Mouse (Mus musculus) thymus, postnatal 10 days (tissue): ENCODE results near the gene Prickle2.

Source experiments
- DNase-seq, 2 experiments: peaks; one replicate each; pipeline ENCODE4 v3.0.0; 2021; ENCODE audit warnings: low spot score in 2 of 2

Gene Prickle2

GRCm38 (mm10) chr6:92706145-92706466, at the start of gene Prickle2:
Gene Prickle2, minus strand, starts transcription at chr6:92706155.
- DNase-seq = peak in 1 of 2 experiments; percentile 3

GRCm38 (mm10) chr6:92752737-92753136, 46.8 kb upstream of the Prickle2 start:
- DNase-seq = no peak

- DNase-seq = no peak
These were observed 43.5 kb upstream of the Prickle2 start for GRCm38 (mm10) chr6:92749420-92749819.

DNA sequence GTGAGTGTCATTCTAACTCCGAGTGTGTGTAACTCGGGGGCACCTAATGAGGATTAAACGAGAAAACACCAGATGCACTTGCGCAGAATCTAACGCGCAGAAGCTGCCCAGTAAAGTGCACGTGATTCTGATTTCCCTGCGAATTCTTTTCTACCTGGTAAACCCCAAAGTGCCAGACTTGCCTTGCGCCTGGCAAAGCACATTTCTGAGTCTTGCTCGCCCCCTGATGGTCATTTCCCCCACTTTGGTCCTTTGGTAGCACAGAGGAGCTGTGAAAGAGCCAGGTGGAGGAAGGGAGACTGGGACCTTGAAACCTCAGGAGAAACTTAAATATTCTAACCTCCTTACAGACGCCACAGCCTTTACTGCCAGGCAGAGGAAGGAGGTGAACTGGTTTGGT, 37.6 kb upstream of the Prickle2 start:
- peak in 1 of 2 experiments; percentile 4 for DNase-seq

GRCm38 (mm10) chr6:92737116-92737515, 31.2 kb upstream of the Prickle2 start:
- DNase-seq = no peak

DNA sequence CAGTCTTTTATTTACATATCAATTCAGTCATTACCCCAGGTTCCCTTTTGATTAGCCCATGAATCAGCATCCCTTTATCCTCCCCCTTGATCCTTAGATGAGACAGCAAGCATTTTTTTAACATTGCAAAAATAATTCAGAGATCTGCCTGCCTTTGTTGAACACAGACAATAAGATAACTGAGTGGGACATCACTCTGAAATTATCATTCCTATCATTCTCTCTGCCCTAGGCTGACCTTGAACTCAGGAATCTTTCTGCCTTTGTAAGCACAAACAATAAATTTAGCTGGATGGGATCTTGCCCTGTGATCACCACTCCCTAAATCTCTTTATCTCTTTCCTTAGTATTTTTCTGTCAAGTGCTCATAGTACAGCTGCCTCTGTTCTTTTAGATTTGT, 27.7 kb upstream of the Prickle2 start:
- no peak for DNase-seq

DNA sequence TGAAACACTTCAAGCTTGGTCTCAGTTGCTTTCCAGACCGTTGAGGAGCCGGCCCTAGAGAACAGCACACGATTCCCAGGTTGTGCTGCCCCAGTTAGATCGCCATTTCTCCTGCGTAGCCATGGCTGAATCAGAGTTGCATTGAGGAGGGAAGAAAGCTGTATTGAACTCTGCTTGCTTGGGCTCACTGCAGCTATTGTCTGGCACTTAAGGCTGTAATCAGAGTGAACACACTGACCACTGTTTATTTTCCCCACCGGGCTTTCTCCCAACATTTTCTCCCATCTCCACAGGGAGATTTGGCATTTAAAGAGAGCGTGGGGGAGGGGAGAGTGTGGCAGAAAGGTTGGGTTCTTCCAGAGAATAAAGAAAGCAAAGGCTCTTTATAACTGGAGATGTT, 22.6 kb upstream of the Prickle2 start:
- no peak for DNase-seq

DNA sequence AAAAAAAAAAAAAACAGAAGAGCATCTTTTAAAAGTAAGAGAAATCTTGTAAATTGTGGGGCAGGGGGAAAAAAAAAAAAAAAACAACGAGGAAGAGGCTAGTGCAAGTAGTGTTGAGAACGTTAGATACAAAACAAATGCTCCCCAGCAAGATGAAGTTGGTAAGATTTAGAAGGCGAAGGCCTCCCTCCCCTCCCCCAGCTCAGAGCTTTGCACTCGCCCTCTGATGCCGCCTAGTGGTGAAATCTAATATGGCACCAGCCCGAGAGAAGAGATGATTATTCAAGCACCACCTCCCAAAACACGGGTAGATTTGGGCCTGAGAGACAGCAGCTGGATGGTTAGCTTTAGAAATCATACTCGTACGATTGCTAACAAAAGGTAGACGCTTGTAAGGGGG, 22.1 kb upstream of the Prickle2 start:
- peak; percentile 10 to 66 for DNase-seq

DNA sequence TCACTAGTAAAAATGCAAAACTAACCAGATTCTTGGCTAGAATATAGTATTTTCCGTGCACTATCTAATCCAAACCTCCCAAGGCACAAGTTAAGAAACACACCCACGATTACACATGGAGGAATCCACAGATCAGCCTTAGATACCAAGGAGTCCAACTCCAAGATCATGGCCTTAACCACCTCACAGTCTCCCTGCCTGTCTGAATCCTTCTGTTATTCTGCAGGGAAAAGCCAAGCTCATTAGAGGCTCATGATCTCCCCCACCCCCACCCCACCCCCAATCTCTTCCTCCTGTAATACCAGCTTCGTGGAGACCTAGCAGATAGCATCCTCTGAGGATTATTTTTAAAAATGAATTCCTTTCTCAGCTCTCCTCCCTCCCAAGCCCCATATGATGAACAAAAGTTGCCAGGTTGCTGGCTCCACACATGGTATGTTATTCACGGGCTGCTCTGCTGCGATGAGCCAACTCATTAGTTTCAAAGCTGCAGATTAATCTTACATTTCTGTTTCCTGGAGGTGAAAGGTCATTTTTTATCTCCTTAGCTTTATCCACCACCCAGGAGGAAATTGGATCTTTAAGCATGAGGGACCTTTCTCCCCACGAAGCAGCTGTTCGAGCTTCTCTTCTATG, 21.5 kb upstream of the Prickle2 start:
- DNase-seq = no peak

DNA sequence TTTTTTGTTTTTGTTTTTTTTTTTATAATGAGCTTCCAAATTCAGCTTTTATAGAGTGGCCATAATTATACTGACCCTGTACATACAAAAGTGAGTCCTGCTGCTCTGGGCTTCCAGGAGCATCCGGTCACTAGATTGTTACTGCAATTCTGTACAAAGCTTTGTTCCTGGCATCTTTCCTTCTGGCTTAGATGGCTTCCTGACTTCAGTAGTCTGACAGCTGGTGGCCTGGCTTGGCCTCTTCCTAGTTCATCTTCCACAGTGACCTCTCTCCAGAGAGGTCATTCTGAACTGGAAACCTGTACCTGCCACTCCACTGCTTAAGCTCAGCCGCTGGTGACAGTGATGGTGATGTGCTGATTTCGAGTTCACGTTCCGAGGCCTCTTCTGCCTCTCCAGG, 20.2 kb upstream of the Prickle2 start:
- DNase-seq = no peak

DNA sequence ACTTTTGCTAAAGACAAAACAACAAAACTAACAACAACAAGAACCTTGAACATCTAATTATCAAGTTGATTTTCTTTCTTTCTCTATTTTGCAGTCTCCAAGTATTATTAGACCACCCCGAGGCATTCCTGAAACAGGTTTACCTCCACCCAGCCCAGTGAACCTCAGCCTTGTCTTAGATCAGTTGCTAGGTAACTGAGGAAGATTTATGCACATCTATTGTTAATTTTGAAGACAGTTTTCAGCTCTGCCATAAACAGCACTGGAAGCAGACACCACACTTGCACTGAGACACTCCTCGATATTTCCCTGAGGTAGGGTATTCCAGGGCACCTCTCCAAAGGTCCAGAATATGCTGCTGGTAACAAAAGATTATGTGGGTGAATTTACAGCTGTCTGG, 18.4 kb upstream of the Prickle2 start:
- DNase-seq = no peak

DNA sequence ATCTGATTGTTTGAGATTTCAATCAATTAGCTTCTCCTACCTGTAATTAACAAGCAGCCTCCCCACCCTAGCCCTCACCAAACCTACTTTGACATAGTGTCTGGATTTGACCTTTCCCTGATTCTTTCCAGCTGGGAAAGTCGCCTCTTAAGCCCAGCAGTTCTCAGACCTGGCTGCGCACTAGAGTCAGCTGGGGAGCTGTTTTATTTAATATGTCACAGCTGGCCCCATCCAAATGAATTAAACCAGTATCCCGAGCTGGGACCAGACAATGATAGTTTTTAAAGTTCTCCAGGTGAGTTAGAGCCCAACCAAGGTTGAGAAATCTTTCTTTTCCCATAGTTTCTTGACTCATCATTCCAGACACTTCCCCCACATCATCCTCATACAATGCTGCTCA, 9.9 kb upstream of the Prickle2 start:
- DNase-seq = no peak

DNA sequence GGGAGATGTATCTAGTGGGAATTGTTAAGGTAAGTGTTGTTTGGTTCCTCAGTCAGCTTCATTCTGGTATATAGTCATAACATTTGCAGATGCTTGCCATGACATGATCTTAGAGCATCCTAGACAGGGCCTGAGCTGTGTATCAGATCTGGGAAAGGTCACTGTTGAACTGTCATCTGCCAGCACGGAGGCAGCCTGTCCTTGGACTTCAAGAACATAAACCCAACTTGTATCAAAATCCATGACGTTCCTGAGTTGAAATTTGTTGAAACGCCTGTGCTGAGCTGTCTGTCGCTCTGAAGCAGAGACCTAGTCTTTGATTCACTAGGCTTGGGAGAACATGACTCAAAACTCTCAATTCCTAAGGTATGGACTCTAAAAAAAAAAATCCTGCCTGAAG, 8.8 kb upstream of the Prickle2 start:
- no peak for DNase-seq

GRCm38 (mm10) chr6:92708137-92708536, 2.2 kb upstream of the Prickle2 start:
- DNase-seq = no peak

- no peak for DNase-seq
These were observed 406 bp downstream of the Prickle2 start for GRCm38 (mm10) chr6:92705353-92706144.

DNA sequence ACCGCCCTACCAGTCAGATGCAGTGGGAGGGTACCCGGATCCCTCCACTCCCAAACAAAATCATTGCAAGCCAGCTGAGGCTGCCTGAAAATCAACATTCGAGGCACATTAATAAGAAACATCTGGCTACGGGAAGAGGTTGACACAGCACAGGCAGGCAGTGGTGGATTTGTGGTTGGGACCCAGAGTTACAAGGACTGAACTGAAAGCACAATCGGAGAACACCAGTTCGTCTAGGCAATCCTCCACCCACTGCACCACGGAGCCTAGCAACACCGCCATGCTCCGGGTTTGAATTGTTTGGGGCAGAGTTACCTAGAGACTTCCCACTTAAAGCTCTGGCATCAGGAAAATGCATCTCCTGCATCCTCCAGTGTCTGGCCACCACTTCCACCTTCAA, 1.1 kb downstream of the Prickle2 start:
- DNase-seq = no peak

DNA sequence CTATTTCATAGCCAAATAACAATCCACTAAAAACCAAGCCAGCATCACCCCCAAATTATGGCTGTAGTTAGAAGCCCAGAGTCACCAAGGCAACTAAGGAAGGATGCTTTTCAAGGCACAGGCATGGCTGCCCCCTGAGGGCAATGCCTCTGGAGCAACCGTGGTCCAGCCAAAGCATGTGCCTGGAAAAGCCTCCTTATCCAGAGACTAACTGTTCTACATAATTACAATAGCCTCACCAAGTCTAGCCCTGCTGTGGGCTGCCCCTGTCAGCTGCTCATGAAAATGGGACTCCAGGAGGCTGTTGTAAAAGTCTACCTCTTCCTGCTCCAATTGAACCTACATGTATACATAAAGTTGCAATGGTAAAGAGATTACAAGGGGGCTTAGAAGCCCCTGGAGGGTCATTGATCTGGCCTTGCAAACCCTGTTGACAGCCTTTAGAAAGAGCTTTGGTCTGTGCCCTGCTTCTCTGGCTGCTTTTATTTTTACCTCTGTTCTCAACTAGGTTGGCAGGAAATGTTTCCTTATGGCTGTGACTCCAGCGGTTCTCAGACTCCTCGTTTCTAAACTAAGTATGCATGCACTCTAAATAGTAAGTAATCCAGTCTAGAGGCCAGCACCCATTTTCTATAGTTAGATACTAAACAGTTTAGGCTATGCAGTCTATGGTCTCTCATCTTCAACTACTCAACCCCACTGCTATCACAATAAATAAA, 6.3 kb downstream of the Prickle2 start:
- DNase-seq = no peak

GRCm38 (mm10) chr6:92697807-92698206, 8.1 kb downstream of the Prickle2 start:
- DNase-seq = no peak

DNA sequence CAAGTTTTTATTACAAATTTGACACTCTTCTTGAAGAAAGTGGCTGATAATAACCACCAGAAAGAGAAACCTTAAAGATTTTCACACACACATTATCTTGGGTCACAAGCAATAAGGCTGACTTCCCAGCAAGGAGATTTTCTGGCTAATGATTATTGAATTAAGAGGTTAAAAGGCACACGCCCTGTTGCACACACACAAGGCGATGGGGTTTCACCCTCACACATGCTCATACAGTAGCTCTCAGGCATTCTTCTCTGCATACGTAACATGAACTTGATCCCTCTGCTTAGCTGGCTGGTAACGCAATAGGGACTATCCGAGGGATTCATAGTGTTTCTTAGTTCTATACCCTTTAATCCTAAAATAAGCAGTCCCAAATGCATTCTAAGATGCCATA, 18.6 kb downstream of the Prickle2 start:
- DNase-seq = no peak

GRCm38 (mm10) chr6:92674394-92674925, 31.5 kb downstream of the Prickle2 start:
- DNase-seq = no peak

GRCm38 (mm10) chr6:92670518-92671147, 35.3 kb downstream of the Prickle2 start:
- no peak for DNase-seq

DNA sequence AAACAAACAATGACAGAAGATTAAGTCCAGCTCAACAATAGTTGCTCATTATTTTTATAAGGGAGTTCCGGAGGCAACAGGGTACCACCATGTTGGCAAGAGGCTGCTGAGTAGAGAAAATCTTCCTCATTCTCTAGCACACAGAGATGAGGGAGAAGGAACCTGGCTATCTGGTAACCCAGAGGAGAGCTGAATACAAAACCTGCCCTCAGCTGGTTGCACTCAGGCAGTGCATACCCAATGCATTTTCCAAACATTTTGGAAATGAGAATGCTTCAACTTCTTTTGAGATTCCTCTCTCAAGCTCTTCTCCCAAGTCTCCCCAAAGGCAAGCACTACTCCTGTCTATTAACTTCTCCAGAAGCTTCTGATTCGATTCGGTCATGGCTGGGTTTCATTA, 36.3 kb downstream of the Prickle2 start:
- no peak for DNase-seq
